Mouse (Mus musculus) right cerebral cortex, postnatal 4 days (tissue): Measurements from ENCODE around the gene Nme8.

Experiments
- DNase-seq: peaks from one replicate; pipeline ENCODE4 v3.0.0-alpha.2; 2022

Gene Nme8

GRCm38 (mm10) chr13:19697790-19698189, at the start of gene Nme8:
TSS of gene Nme8 (minus strand) at chr13:19697794.
- no peak for DNase-seq

GRCm38 (mm10) chr13:19745741-19746140, 48.1 kb upstream of the Nme8 start:
- no peak for DNase-seq

- no peak for DNase-seq
Measured at GRCm38 (mm10) chr13:19744536-19744935, 46.9 kb upstream of the Nme8 start.

GRCm38 (mm10) chr13:19734597-19734996, 37.0 kb upstream of the Nme8 start:
- no peak for DNase-seq

GRCm38 (mm10) chr13:19730826-19731225, 33.2 kb upstream of the Nme8 start:
- DNase-seq = no peak

- DNase-seq = peak; percentile 8
Measured at GRCm38 (mm10) chr13:19718954-19719353, 21.4 kb upstream of the Nme8 start.

- DNase-seq = no peak
Measured at GRCm38 (mm10) chr13:19717201-19717600, 19.6 kb upstream of the Nme8 start.

- DNase-seq = no peak
Measured at GRCm38 (mm10) chr13:19703806-19704205, 6.2 kb upstream of the Nme8 start.

- DNase-seq = peak; percentile 76
Measured at GRCm38 (mm10) chr13:19701443-19702078, 4.0 kb upstream of the Nme8 start.

GRCm38 (mm10) chr13:19700733-19701442, 3.3 kb upstream of the Nme8 start:
- no peak for DNase-seq

- no peak for DNase-seq
Measured at GRCm38 (mm10) chr13:19698524-19699173, 1.1 kb upstream of the Nme8 start.

GRCm38 (mm10) chr13:19690417-19690816, 7.2 kb downstream of the Nme8 start:
- no peak for DNase-seq

- DNase-seq = no peak
Measured at GRCm38 (mm10) chr13:19689971-19690370, 7.6 kb downstream of the Nme8 start.

- DNase-seq = peak; percentile 66
Measured at GRCm38 (mm10) chr13:19684007-19684406, 13.6 kb downstream of the Nme8 start.

- peak; percentile 8 for DNase-seq
Measured at GRCm38 (mm10) chr13:19682879-19683640, 14.5 kb downstream of the Nme8 start.

GRCm38 (mm10) chr13:19674601-19675000, 23.0 kb downstream of the Nme8 start:
- no peak for DNase-seq

GRCm38 (mm10) chr13:19674025-19674424, 23.6 kb downstream of the Nme8 start:
- no peak for DNase-seq

- no peak for DNase-seq
Measured at GRCm38 (mm10) chr13:19668355-19669140, 29.0 kb downstream of the Nme8 start.

GRCm38 (mm10) chr13:19652405-19652804, 45.2 kb downstream of the Nme8 start:
- no peak for DNase-seq

- DNase-seq = no peak
Measured at GRCm38 (mm10) chr13:19649824-19650223, 47.8 kb downstream of the Nme8 start.

GRCm38 (mm10) chr13:19644225-19644624, 53.4 kb downstream of the Nme8 start:
- no peak for DNase-seq

- no peak for DNase-seq
Measured at GRCm38 (mm10) chr13:19643519-19643918, 54.1 kb downstream of the Nme8 start.
